Mouse (Mus musculus) left cerebral cortex, adult 9 months (tissue): ENCODE results near the gene Brox.
"Not testable (repeated sequence)": the region's sequence is repeated elsewhere in the genome, so short reads cannot be mapped to it uniquely, and the experiment has no call there.

Experiments
- DNase-seq, 2 experiments: peaks; one replicate each; pipeline ENCODE4 v3.0.0; 2022; ENCODE audit warnings: low spot score in 2 of 2

Brox gene

GRCm38 (mm10) chr1:183296877-183297383 is at the start of gene Brox:
TSS of gene Brox (minus strand) at chr1:183297269.
- peak; percentile 71 to 91 for DNase-seq

GRCm38 (mm10) chr1:183345817-183346195 is 48.7 kb upstream of the Brox start:
- no peak for DNase-seq

DNA sequence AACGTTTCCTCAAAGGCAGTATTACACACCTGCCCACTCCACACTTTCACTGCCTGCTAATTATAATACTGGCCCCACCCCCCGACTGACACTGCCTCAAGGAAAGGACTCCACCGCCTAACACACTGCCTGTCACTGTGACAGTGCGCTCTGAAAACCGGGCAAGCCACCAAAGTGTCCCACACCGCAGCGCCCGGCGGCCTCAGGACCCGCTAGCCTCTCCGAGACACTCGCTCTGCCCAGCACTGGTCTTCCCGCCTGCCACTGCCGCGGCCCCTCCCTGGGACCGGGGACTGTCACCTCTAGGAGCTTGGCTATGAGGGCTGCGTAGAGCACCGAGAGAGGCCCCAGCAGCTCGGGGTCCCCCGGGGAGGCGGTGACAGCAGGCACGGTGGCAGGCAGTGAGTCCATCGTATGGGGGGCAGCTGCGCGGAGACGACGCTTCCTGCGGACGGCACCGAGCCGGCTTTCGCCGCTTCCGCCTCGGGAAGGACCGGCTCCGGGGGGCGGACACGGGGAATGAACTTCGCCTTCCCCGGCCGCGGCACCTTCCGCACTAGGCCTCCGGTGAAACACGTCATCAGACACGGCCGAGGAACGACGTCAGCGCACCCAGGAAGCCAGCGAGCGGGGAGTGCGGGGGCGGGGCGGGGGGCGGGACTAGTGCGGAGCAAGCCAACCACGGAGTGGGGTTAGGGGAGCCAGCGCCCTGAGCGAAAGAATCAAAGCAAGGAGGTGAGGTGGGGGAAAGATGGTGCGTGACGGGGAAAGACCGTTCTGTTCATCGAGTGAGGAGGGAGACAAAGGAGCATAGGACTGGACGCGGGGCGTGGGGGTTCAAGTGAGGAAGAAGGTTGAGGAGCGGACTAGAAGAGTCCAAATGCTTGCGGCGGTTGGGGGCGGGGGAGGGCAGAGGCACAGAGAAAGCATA is 48.1 kb upstream of the Brox start:
- peak; percentile 19 to 81 for DNase-seq

DNA sequence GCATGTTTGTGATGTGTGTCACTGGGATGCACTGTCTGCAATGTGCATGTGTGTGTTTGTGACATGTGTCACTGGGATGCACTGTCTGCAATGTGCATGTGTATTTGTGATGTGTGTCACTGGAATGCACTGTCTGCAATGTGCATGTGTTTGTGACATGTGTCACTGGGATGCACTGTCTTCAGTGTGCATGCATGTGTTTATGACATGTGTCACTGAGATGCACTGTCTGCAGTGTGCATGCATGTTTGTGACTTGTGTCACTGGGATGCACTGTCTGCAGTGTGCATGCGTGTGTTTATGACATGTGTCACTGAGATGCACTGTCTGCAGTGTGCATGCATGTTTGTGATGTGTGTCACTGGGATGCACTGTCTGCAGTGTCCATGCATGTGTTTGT is 45.8 kb upstream of the Brox start:
- DNase-seq: not testable (repeated sequence)

GRCm38 (mm10) chr1:183327171-183327570 is 30.1 kb upstream of the Brox start:
- DNase-seq: no peak

DNA sequence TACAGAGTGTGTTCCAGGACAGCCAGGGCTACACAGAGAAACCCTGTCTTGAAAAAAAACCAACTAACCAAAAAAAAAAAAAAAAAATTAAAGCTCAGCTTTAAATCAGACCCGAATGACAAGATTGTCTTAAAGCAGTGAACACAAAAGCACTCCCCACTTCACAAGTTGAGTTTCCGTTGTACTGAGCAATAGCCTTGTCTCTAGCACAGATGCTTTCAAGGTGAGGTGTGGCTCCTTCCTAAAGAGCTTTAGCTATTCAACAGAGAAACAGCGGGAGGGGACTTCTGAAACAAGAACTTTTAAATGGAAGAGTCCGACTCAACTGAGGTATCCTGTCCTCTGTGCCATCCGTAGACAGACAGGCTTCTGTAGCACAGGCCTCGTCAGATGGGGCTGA is 27.4 kb upstream of the Brox start:
- DNase-seq: no peak

- no peak for DNase-seq
These were observed 26.9 kb upstream of the Brox start for GRCm38 (mm10) chr1:183323923-183324322.

GRCm38 (mm10) chr1:183322496-183322895 is 25.4 kb upstream of the Brox start:
- DNase-seq: not testable (repeated sequence)

DNA sequence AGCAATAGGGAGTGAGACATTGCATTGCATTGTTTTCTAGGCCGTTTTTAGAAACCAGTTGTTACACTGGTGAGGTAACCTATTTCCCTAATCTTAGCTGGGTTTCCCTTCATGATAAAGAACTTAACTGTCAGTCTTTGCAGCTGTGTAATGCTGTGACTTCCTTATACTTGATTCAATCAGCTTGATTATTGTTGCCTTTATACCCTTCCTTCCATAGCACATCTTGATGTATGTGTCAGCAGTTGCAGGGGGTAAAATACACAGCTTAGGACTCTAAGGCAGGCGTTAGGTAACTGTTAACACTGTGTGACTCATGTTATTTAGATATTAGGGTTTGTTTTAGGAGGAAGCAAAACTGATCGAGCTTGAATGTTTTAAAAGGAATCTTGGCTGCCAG is 23.6 kb upstream of the Brox start:
- DNase-seq: no peak

DNA sequence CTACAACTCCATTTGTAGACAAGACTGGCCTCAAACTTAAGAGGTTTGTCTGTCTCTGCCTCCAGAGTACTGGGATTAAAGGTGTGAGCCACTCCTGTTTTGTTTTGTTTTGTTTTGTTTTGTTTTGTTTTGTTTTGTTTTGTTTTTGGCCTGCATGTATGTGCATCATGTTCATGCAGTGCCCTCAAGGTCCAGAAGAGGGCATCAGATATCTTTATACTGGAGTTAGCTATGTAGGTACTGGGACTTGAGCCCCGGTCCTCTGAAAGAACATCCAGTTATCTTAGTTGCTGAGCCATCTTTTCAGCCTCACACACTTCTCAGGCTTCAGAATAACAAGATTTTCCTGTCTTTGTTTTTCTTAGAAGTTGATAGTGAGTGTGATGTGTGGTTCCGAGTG is 18.7 kb upstream of the Brox start:
- DNase-seq: no peak

DNA sequence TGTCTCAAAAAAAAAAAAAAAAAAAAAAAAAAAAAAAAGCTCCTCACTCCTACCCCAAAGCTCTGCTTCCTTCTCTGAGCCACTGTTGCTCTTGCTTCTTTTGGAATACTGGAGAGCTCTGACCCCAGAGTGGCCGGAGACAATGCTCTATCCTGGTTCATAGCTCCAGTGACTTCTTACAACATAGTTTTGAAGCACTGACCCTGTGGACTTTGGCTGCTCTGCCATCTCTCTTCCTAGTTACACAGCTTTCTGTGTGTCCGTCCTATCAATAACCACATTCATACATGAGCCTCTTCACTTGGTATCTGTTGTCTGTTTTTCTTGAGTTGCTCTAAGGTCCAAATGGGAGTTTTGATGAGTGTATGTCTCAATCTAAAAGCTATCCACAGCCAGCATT is 15.0 kb upstream of the Brox start:
- no peak for DNase-seq

DNA sequence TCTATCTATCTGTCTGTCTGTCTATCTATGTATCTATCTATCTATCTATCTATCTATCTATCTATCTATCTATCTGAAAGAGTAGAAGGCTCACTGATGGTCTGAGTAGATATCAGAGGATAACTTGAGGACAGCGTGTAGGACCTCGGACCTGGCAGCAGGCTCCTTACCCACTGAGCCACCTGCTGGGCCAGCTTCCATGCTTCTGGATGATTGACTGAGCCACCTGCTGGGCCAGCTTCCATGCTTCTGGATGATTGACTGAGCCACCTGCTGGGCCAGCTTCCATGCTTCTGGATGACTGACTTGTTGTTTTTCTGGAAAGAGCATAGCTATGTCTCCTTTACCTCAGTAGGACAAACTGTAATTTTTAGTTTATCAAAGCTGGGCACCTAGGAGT is 12.5 kb upstream of the Brox start:
- not testable (repeated sequence) for DNase-seq

- no peak for DNase-seq
These were observed 11.4 kb upstream of the Brox start for GRCm38 (mm10) chr1:183308476-183308875.

GRCm38 (mm10) chr1:183307555-183307954 is 10.5 kb upstream of the Brox start:
- no peak for DNase-seq

DNA sequence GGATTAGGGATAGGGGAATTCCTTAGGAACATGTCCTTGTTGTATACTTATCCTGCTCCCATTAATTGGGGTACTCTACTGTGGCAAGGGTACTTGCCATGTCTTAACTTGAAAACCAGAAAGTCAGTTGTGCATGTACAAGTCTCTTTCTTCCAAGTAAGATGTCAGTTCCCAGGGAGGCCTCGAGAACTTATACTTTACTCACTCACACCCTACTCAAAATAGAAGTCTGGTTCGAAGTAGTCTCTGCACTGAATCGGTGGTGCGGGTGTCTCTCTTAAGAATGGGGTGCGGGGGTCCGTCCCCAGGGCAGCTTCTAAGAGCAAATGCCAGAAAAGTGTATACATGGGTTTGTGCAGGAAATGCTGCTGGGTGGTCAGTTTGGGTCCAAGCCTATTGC is 2.1 kb upstream of the Brox start:
- DNase-seq: peak; percentile 96 to 99

GRCm38 (mm10) chr1:183297886-183298489 is 919 bp upstream of the Brox start:
- peak; percentile 22 to 46 for DNase-seq

DNA sequence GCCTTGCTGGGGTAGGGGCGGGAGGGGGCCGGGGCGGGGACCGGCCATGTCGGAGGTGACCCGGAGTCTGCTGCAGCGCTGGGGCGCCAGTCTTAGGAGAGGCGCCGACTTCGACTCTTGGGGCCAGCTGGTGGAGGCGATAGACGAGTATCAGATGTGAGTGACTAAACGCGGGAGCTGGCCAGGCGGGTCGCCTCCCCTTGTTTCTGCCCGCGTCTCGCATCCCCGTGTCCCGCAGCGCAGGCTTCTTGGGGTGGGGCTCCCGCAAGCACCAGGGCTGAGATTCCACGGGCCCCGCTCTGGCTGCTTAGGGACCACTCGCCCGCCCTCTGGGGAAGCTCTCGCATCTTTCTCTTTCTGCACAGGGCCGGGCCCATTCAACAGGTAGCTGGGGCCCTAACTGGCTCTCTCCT is 410 bp upstream of the Brox start:
- peak in 1 of 2 experiments; percentile 29 for DNase-seq

DNA sequence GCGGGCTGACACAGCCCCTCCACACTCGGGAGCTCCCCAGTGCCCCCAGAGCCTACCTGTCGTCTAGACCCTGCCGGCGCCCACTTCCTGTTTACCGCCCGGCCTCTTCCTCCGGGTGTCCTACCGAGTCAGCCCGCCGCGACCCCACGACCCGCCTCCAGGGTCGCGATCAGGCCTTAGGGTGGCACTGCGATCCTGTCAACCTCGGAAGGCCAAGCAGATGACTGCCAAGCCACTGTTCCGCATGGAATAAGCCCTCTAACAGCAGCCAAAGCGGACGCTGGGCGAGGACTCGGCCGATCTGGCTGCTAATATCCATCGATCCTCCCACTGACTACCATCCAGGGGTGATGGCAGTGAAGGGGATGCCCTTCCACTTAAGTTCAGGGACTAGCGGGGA is 604 bp downstream of the Brox start, which contains the start of gene Aida:
Gene Aida (plus strand): TSS at position 126 of the 400 bp plus-strand sequence.
- DNase-seq: peak; percentile 11 to 36

DNA sequence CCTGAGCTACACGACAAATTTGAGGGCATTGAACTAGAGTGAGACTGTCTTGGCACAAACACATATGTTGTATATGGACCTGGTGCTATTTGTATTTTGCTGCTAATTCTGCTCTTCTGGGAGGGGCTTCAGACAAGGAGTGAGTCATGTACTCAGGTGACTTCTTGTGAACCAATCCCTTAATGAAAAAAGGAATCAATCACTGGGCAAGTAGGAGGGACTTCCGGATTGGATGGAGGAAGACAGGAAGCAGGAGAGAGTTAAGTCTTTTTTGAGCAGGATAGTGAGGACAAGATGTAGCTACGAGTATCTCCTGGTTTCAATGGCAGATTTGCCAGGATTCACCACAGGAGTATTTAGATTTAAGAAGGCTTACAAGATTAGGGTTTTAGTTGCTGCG is 7.5 kb downstream of the Brox start:
- DNase-seq: no peak

GRCm38 (mm10) chr1:183288351-183288750 is 8.7 kb downstream of the Brox start:
- DNase-seq: no peak

GRCm38 (mm10) chr1:183275763-183276162 is 21.3 kb downstream of the Brox start:
- DNase-seq: no peak

- no peak for DNase-seq
These were observed 22.7 kb downstream of the Brox start for GRCm38 (mm10) chr1:183274385-183274784.
